Mouse (Mus musculus) erythroblast, embryonic 14.5 days (primary cell): ENCODE measurements around the gene Supt4a.

ENCODE experiments used
- GATA1 ChIP-seq: IDR thresholded peaks from 2 replicates; pipeline ENCODE4 v1.6.1; 2012; ENCODE audit warnings: low read length, inconsistent platforms, mixed read lengths
- TAL1 ChIP-seq: IDR thresholded peaks from 3 replicates; pipeline ENCODE4 v1.6.1; 2012; ENCODE audit warnings: low read length, inconsistent platforms, mixed read lengths

DNA sequence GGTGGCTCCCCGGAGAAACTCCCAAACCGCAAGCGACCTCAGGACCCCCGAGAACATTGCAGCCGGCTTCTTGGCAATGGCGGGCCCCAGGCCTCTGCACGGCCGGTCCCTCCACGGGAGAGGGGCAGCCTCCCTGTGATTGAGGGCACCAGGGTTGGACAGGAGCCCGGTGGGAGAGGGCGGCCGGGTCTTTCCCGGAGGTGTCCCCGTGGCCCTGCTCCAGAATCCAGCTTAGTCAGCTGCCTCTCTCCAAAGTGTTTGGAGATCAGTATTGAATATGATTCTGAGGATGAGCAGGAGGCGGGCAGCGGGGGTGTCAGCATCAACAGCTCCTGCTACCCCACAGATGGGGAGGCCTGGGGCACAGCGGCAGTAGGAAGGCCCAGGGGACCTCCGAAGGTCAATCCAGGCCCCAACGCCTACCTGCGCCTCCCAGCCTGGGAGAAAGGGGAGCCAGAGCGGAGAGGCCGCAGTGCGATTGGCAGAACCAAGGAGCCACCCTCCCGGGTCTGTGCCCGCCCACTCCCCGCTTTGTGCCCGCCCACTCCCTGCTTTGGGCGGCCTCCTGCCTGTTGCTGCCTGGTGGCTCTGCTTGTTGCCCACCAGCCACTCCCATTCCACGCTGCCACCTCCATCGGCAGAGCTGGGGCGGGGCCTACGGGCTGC, 40.9 kb downstream of the Supt4a start:
- TF ChIP-seq TAL1 (no peak), GATA1 (no peak)
